Mouse (Mus musculus) embryonic fibroblast, embryonic 13.5 days (primary cell): Measurements from ENCODE around the gene Tpi1.

Experiments
- CTCF ChIP-seq: IDR thresholded peaks from 2 replicates; pipeline ENCODE4 v1.5.1; 2011; ENCODE audit warnings: mild to moderate bottlenecking, control low read depth, low read length, moderate library complexity, borderline replicate concordance; ENCODE audit not compliant: insufficient read depth
- POLR2A ChIP-seq: IDR thresholded peaks from 2 replicates; pipeline ENCODE4 v1.6.1; 2011; ENCODE audit warnings: low read depth, mild to moderate bottlenecking, control low read depth, low read length, moderate library complexity

- no peak for TF ChIP-seq POLR2A
- TF ChIP-seq CTCF = no peak
Observed at GRCm38 (mm10) chr6:124807366-124807765, 6.7 kb downstream of the Tpi1 start.
